Mouse (Mus musculus) induced T-regulatory cell, adult 2 months (primary cell): ENCODE measurements at regions not wholly inside any gene's neighbourhood (a gene's known extent, or its start where the extent isn't known, plus 50 kb on each side); places are given as distances from the start of the nearest gene placed in this dataset.

Source experiments
- DNase-seq: peaks from one replicate; pipeline ENCODE4 v3.0.0-alpha.2; 2012; ENCODE audit warnings: low read depth

- DNase-seq = no peak
Measured at GRCm38 (mm10) chr10:111073851-111074430, 64.0 kb upstream of the Zdhhc17 start.

DNA sequence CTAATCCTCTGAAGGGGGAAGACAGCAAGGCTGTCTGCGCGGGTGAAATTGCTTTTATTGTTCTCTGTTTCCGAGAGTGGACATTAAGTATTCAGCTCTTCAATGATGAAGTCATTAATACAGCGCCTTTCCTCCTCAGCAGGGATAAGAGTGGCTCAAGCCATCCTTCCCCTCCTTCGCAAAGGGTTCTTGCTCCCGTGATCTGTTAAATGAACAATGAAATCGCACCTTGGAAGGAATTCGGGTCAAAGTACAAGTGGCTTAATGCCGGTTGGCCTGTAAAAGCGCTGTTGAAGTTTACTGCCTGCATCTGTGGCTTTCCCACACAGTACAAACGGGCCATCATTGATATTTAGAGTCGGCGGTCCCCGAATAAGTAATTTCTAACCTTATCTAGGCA is 63.3 kb upstream of the Zdhhc17 start:
- DNase-seq = no peak

DNA sequence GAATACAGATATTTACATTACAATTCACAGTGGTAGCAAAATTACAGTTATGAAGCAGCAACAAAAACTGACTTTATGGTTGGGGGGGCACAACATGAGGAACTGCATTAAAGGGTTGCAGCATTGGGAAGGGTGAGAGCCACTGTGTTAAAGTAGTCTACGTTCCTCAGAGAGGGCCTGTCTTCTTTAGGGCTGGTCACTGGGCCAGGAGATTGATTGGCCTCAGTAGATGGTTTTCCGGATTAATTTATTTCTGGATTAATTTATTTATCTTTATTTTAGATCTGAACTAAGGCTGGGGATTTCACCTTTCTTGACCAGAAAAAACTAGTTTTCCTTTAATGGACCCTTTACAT is 62.6 kb upstream of the Zdhhc17 start:
- no peak for DNase-seq

GRCm38 (mm10) chr10:111071805-111072553 is 62.0 kb upstream of the Zdhhc17 start:
- no peak for DNase-seq

GRCm38 (mm10) chr10:111066146-111066545 is 56.2 kb upstream of the Zdhhc17 start:
- DNase-seq = no peak

DNA sequence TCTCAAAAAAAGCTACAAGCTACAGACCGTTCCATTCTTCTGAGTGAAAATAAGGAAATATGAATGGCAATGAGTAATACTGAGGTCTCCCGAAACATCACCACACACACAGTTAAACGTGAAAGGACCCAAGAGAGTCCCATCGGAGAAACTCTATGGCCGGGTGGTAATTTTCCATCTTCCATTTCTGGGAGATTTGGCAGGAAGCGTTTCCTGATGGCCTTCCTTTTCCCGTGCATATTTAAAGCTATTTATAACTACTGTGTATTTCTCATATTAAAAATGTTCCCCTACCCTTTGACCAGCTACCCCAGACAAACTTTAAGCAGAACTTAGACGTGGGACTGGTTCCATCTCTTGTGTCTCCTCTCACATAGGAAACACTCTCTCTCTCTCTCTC is 50.7 kb upstream of the Zdhhc17 start:
- no peak for DNase-seq
